Mouse (Mus musculus): ENCODE results near the gene Fhl1.

The Fhl1 gene

DNA sequence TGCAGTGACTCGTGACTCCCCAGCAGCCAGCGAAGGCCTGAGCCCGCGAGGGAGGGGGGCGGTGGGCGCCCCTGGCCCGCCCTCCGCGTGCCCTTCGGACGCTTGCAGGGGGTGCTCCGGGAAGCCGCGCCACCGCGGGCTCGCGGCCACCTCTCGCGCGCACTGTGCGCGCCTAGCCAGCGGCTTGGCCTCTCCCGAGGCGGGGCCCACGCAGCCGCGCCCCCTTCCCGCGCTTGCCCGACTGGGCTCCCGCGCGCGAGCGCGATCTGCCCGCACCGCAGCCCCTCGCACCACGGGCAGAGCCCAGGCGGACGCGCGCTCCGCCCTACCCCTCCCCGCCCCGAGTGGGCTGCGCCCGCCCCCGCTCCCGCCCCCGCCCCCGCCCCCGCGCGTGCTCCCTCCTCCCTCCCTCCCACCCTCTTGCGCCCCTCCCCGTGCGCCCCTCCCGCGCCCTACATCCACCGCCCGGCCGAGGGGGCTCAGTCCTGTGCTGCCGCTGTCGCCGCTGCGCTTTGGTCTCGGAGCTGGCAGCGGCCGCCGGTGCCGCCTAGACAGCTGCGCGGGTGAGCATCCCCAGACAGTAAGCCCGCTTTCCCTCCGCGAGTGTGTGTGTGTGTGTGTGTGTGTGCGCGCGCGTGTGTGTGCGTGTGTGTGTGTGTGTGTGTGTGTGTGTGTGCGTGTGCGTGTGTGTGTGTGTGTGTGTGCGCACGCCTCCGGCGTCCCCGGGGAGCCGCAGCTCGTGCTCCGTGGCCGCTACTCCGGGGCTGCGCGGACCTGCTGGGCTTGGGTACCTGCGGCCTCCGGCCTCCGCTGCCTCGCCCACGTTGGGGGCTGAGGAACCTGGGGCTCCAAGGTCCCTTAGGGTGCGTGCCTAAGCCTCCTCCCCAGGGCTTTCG is at the start of gene Fhl1:
Fhl1 (plus strand) TSS at position 482 of the 896 bp plus-strand sequence.
- DNase-seq (ENCODE audit: low read depth), result peak; percentile 30

DNA sequence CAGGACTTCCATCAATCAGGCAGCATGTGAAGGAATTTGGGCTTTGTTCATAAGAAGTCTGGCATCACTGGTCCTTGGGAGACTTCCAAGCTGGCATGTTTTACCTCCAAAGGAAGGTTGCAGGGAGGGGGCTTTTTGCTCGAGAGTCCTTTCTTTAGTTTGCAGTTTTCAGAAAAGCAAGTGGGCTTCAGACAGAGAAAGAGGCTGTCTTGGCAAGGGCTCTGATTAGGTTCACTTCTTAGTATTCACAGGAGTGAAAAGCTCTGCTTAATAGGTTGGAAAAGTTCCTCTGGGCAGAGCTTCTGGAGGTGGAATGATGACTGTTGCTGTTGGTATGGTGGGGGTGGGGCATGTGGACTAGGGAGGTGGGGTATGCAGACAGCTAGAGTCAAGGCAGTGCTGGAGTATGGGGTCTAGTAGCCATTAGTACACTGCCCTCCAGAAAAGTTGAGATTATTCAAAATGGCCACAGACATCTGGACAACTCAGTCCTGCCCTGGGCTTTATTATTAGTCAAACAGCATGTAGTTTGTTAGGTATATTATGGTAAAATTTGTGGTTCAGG is 49.3 kb upstream of the Fhl1 start:
- DNase-seq (ENCODE audit: low read depth), result no peak

DNA sequence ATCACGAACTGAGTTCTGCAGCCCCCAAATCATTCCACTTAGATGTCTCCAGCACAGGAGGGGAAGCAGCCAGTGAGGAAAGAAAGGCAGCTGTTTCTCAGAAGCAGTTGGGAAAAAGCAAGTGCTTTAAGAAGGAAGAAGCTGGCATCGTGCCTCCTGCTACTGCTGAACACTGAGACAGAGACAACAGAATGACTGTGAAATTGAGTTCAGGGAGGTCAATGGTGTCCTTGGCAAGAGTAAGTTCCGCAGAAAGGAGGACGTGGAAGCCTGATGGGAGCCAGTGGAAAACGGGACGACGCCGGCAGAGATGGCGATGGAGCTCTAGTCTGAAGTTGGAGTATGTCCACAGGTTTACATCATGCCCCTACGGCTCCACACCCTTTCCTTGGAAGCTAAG is 48.1 kb upstream of the Fhl1 start:
- no peak for DNase-seq (ENCODE audit: low read depth)

DNA sequence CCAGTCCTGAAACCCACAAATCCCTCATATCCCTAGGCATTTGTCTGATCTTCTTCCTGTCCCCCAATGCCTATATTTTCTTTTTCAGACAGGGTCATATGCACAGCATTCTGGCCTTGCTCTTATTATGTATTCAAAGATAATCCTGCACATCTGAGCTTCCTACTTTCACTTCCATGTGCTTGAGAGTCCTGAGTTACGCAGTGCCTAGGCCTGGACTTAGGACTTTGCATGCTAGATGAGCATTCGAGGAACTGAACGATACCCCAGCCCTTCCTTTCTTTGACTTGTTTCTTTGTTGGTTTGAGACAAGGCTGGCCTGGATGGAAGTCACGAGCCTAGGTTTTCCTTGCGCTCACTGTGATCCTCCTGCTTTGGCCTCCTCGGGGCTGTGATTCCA is 39.0 kb upstream of the Fhl1 start:
- DNase-seq (ENCODE audit: low read depth), result no peak

DNA sequence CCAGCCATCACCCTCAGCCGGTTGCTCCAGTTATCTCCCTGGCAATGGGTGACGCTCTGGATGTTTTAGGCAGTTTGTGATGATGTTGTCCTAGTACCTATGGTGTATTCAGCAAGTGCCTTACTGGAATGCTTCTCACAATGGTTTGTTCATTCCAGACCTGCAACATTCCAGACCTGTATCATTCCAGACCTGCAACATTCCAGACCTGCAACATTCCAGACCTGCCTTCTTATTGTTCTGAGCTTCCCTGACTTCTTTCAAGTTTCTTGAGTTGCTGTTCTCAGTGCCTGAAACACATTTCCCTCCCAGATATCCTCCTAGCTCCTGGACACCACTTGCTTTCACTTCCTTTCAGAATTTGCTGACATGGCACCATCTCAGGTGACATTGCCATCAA is 37.0 kb upstream of the Fhl1 start:
- DNase-seq (ENCODE audit: low read depth), result no peak

DNA sequence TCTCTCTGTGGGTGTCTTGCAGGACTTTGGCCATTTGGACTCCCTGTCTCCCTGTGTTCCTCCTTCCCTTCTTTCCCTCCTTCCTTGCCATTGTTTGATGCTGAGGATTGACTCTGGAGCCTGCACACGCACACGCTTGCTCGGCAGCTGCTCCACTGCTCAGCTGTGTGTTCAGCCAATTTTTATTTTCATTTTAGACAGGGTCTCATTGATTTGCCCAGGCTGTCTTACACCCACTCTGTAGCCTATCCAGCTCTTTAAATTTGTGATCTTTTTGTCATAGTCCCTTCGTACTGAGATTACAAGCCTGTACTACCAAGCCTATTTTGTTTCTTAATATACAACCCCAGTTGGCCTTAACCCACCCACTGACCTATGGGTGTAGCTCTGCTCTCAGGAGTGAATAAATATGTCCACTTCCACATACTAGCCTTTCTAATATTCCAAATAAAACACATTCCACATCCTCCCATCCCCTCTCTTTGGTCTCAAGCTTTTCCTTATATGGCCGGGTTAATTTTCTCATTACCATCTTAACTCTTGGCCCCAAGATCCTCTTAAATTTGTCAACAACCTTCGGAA is 34.3 kb upstream of the Fhl1 start:
- no peak for DNase-seq (ENCODE audit: low read depth)

DNA sequence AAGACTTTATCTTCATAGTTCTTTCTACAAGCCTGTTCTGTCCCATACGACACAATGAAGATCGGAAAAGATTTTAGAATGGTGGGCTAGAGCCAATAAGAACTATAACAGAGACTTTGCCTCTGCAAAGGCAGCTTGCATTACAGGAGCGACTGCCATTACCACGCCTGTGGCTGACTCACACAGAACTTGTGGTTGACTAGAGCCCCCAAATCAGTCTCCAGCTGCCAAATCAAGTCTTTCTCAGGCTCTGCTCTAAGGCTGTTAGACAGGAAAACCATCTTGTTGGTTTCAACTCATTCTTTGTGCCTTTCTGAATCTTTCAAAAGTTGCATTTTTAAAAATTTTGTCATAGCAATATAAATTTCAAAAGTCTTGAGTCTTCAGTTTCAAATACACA is 33.7 kb upstream of the Fhl1 start:
- no peak for DNase-seq (ENCODE audit: low read depth)

DNA sequence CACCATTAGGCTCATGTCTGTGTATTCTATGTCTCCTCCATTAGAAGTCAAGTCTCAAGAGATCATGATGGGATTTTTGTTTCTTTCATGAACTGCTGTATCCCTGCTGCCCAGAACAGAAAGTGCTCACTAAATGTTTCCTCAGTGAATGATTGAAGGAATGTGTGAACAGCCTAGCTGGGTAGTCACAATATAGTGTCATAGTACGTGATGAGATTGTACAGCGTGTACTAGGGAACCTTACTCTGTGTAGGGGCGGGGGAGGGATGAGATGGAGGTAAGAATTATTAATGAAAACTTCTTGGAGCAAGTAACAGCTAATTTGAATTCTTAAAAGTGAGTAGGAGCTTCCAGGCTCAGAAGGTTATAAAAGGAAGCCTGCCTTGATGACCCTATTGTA is 30.3 kb upstream of the Fhl1 start:
- DNase-seq (ENCODE audit: low read depth), result no peak

DNA sequence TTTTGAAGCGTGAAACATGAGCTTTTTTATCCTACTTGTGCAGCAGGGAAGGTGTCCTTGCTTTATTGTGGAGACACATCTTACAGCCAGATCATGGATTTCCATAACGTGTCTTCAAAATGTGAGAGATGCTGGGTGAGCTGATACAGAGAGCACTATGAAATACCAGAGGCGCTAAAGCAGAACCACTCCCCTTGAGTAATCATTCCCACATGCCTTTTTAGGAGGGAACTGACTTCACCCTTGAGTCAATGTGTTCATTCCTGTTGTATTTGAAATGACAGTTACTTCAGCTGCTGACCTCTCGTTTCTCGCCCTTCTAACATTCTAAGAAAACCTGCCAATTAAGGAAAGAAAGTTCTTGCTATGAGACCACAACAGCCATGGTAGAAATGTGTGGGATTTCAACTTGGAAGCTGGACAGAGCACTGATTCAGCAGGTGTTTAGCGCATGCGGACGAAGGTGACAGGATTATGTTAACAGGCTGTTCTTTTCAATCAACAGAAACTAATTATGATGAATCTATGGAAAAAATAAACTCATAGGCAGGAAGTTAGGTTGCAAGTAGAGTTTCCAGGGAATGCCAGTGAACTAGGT is 27.5 kb upstream of the Fhl1 start:
- DNase-seq (ENCODE audit: low read depth), result no peak

DNA sequence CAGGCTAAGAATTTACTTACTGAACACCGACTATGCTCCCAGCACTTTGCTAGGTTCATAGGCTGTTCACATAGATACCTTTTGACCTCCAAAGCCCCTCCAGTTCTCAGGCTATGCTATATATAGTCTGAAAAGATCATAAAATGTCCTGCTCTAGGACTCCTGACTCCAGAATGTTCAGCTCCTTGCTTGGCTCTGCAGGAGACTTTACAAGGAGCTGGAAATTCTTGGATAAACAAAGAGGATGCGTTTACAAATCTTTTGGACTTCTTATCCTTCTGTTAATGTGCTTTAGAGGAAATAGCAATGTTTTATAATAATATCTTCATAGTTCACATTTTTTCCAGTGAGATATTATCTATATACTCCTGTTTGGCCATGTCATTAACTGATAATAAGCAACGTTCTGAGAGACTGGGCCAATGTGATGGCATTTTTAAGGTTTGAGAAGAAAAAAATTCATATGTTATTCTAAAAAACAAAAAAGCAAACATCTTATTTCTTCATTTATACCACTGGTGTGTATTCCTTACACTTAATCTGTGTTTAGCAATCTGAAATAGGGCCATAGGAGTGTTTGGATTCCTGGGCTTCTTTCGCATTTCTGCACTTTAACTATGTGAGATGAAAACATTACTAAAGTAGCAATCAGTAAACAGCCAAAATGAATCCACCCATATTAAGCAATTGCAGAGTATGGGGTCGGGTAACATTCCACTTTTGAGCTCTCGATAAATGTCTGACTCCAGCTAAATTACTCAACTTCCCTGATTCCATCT is 22.8 kb upstream of the Fhl1 start:
- DNase-seq (ENCODE audit: low read depth), result no peak

DNA sequence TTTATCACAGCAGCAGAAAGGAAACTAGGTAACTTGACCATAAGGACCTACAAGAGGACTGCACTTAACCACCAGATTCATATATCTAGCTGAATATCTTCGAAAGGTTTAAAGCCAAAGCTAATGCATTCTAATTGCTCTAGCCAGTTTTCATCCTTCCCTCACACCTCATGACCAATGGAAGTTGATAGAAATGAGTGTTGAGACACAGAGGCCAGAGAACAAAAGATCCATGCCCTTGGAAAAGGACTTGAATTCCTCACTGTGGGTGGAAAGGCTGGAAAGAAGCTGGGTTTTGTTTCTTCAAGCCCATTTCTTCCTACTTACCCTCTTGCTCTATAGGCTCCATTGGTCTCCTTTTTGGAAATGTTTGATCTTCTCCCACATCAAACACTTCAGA is 21.1 kb upstream of the Fhl1 start:
- no peak for DNase-seq (ENCODE audit: low read depth)

DNA sequence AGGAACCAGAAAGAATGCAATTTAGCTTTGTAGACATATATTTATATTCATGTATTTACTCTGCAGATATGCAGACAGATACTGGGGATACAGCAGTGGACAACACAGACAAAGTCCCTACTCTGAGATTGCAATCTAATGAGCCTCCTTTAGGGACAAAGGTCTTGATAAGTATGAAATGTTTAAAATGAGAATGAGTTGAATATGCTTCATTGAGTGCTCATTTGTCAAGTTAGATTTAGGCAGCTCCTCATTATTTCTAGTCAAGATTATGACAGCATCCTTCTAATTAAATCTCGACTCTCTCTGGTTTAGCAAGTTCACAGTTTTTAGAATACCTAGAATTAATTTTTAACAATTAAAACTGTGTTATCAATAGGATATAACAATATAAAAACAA is 18.9 kb upstream of the Fhl1 start:
- no peak for DNase-seq (ENCODE audit: low read depth)

DNA sequence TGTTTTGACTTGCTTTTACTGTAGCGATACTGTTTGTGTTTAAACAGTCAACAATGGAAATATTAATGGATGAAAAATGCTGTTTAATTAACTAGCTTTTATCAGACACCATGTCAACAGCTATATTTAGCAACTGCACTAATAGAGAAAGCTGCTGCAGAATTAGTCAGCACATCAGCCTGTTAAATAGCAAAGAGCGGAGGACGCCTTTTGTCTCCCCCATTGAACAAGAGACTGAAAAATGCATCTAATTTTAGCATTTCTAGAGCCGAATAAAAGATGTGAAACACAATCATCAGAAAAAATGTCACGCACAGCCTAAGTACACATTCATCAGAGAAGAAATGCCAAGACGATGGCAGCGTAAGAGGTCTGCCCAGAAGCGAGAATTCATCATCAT is 9.0 kb upstream of the Fhl1 start:
- DNase-seq (ENCODE audit: low read depth), result no peak

DNA sequence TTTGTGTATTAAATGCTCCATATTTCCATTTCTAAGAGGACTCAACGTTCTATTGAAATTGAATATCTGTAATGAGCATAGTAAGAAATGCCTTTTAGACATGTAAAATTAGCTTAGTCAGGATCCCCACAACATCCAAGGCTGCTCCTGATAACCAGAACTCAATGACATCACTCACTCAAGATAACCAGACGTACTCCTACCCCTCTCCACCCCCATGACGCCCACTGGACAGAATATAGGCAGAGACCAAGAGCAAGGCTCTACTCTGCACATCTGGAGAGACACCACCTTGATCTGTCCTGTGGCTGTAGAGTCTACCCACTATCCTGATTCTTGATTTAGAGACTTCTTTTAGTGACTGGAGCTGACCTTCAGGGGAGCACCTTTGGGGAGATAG is 3.1 kb upstream of the Fhl1 start:
- no peak for DNase-seq (ENCODE audit: low read depth)

DNA sequence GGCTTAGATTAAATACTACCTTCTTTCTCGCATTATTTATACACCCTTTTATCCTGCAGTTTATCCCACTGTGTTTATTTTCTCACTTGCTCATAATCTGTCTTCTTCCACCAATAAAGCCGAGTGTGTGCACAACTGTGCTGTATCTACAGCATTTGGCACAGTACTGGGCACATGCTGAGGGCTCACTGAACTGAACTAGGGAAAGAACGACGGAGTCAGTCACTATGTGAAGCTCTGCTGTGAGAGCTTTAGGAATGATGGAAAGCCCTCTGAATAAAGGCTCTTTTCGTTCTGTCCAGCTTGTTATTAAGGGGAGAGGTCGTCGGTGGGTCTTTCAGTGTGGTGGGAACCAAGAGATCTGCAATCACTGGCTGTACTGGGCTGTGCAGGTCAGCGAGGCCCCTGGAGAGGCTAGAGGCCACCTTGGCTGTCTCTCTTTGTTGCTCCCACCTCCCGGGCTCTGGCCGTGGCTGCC is 720 bp upstream of the Fhl1 start:
- DNase-seq (ENCODE audit: low read depth), result no peak

DNA sequence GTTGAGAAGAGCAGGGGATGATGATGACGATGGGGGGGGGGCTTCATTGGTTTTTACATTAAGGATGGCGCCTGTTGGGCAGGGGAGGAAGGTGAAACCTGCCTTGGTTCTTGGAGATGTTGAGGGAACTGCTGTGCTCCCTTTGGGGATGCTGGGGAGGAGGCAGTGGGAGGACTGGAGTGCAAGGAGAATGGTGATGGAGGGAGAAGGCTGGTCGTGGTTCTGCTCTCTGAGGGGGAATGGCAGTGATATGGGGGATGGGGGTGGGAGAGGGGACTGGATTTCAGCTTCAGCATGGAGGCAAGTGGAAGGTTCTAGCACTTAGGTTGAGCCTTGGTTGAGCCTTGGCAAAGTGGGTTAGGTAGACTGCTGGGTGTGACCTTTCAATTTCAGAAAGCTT is 814 bp downstream of the Fhl1 start:
- no peak for DNase-seq (ENCODE audit: low read depth)

DNA sequence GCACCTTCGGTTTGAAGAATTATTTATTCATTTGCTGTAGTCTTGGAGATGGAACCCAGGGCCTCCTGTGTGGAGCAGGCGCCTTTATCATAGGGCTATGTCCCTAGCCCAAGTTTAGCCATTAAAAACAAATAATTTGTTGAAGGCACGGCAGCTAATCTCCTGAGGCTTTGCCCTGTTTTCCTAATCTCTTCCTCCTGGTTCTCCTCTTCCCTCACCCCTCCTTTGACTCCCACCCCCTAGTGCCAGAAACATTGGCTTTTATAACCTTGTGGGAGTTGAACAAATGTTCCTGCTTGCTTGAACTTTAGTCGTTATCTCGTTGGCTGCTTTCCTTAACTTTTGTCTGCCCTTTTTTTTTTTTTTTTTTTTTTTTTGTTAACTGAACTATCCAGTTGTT is 2.8 kb downstream of the Fhl1 start:
- DNase-seq (ENCODE audit: low read depth), result no peak

DNA sequence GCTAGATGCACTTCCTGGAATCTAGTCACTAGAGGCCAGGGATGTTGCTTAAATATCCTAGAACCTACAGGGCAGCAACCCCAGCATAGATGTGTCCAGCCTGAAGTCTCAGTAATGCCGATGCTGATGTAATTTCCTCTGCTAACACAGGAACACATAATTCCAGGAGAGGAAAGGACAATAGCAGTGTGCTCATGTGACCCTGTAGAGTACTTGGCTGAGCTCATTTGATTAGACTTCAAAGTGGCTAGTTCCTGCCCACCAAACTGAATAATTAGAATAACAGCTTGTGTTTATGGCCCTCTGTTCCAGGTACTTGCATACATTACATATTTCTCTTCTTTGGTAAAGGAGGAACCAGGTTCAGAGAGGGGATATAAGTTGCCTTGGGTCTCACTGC is 4.6 kb downstream of the Fhl1 start:
- DNase-seq (ENCODE audit: low read depth), result no peak

DNA sequence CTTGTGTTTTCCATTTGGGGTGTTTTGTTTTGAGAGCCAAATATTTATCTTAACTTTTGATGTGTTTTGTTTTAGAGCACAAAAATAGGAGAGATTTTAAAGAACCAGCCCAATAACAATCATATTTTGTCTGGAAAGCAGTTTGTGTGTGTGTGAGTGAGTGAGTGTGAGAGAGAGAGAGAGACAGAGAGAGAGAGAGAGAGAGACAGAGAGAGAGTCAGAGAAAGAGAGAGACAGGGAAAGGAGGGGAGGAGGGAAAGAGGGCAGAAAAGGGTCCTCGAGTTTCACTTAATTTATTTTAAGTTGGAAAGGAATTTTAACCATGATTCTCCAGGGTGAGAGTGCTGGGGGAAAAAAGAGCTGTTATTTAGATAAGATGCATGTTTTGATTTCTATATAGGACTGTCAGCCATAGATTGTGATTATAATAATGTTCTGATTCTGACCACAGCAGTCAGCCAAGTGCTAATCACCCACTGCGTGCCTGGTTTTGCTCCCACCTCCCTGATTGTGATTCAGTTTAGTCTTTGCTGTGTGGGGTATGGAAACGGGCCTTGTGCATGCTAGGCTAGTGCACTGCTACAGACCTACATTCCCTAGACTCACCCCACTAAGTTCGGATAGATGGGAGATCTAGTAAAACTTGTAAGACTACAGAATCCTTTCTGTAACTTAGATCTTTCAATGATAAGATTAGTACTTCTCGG is 6.4 kb downstream of the Fhl1 start:
- no peak for DNase-seq (ENCODE audit: low read depth)

DNA sequence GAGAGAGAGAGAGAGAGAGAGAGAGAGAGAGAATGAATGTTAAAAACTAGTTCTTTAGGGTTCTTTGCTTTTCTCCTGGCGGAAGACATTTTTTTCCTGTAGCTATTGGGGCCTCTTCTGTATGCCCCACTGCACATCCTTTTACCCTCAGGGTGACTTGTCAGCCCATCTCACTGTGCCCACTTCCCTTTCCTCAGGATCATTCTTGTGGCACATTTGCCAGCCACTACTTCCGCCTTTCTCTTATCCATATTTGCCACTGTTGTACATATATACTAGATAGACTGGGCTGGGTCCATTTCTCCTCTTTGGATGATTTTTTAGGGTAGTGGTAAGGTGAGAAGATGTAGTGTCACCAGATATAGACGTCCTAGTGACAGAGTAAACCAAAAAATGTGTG is 9.8 kb downstream of the Fhl1 start:
- no peak for DNase-seq (ENCODE audit: low read depth)

DNA sequence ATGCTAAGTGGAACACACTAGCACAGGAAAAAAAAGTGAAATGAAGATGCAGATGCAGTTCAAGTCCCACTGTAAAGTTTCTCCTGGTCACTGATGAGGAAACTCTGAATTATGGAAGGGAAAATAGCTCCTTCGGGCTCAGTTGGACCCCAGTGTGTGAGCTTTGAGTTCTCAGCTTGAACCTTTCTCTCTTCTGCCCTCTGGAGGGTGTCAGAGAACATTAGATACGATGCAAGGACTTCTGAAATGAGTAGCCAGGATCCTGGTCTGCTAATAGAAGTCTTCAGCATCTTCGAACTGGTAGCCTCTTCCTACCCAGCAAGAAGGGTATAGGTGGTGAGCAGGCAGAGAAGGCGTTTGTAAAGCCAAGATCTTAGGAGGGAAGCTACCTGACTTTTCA is 19.9 kb downstream of the Fhl1 start:
- DNase-seq (ENCODE audit: low read depth), result no peak

DNA sequence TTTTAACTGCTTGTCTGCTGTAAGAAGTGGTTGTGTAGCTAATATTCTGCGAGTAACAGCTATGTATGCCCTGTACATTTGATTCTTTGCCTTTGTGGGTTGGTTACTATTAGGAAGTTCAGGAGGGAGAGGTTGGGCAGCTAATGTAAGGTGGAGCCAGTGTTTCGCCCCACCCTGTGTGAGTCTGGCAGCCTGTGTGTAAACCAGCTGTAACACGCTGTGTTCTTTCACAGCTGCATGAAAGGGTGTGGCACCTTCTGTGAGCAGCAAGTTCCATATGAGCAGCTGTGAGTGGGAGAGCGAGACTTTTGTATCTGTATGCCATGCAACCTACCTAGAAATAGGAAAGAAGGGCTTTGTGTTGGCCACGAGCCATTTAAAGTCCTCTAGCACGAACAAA is 20.6 kb downstream of the Fhl1 start:
- DNase-seq (ENCODE audit: low read depth), result no peak

All from fibroblast of lung, adult 2 months (primary cell).